In the genomic region with DNA sequence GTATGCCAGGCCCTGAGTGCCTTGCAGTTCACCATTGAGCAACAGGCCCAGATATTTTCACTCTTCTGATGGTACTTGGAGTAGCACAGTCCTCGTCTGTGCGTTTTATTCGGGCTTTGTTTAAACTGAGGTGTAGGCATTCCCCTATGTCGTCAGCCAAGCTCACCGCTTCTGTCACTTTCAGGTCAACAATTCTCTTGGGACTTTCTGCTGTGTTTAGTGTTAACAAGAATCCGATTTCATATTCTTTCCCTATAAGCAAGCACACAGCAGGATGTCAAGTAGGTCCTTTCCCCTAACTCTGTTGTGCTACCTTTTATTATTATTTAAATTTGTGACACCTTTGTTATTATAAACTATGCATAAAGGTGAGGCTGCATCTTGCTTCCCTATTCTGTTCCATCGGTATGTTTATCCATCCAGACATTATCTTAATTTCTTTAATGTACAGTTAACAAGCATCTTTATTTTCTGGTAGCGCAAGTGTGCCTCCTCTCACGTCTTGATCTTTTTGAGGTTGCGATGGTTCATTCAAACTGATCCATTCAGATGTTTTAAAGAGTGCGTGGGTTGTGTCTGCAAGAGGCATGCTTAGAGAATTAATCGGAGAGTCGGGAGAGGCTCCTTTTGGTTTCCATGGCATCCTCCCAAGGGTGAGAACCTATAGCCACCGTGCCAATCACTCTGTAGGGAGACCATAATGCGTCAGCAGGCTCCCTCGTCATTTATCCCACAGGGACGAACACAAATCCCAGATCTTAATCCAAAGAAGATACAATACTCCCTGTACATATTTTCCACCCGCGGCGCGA, we compare ENCODE assay signal across 8 mouse cellular contexts. TPM values are rescaled to one million over a fixed set of nuclear protein-coding genes. Genes with fewer than 3 reads are reported as not detected.
DNase-seq lines count a peak whose midpoint lies in the region; ATAC-seq and TF ChIP-seq lines count a peak whose summit lies in the region.

No protein-coding gene starts in this region.

- TF ChIP-seq POLR2A in bone marrow, adult 2 months (IDR thresholded peaks at IDR 0.05; ENCODE audit: borderline replicate concordance, control insufficient read depth, low read depth, low read length): no peak

- 30% methylated on average over 21 of the region's 21 CpGs for WGBS in bone marrow, adult 2 months
- 13% methylated on average over 21 of the region's 21 CpGs for WGBS in forebrain, postnatal 0 days
- WGBS in midbrain, embryonic 10.5 days: 24% methylated on average over 21 of the region's 21 CpGs

- peak overlapping the region; percentile 36 for H3K27ac ChIP-seq in bone marrow, adult 2 months (ENCODE audit: control insufficient read depth, insufficient read depth, low read depth, low read length, poor library complexity)
- peak overlapping the region; percentile 89 for H3K27ac ChIP-seq in forebrain, postnatal 0 days (ENCODE audit: low read depth, low read length)
- peak overlapping the region; percentile 87 for H3K27ac ChIP-seq in midbrain, embryonic 10.5 days (replicated peaks)

- ATAC-seq in forebrain, postnatal 0 days: peak; percentile 16

- H3K27me3 ChIP-seq in forebrain, postnatal 0 days (ENCODE audit: insufficient read depth, low read length): no peaks in the 10 kb centered on the region
- no peaks in the 10 kb centered on the region for H3K27me3 ChIP-seq in midbrain, embryonic 10.5 days (ENCODE audit: low read depth, poor library complexity, severe bottlenecking)

- no peaks in the 10 kb centered on the region for H3K9me3 ChIP-seq in forebrain, postnatal 0 days (ENCODE audit: low read length)
- peaks cover 8% of the 10 kb centered on the region; the same call in 1 of the 2 replicates for H3K9me3 ChIP-seq in midbrain, embryonic 10.5 days (replicated peaks)

- peaks cover 1% of the 10 kb centered on the region; the same call in 1 of the 2 replicates for H3K4me1 ChIP-seq in bone marrow, adult 2 months (ENCODE audit: control insufficient read depth, insufficient read depth, low read length)
- peaks cover 5% of the 10 kb centered on the region; the same call in 1 of the 2 replicates for H3K4me1 ChIP-seq in forebrain, postnatal 0 days (ENCODE audit: insufficient read depth)
- H3K4me1 ChIP-seq in midbrain, embryonic 10.5 days: peaks cover 22% of the 10 kb centered on the region

- DNase-seq in layer of hippocampus, adult 11-12 months (ENCODE audit: low spot score): peak; percentile 54
- no peak for DNase-seq in layer of hippocampus, postnatal 14 days (ENCODE audit: low spot score in 2 of 2)
- DNase-seq in forebrain, postnatal 0 days: no peak
- DNase-seq in midbrain, embryonic 10.5 days (ENCODE audit: low spot score): no peak
- DNase-seq in adrenal gland, adult 18-20 months (ENCODE audit: low spot score in 2 of 2): no peak
- DNase-seq in thymus, postnatal 25 days: no peak
- no peak for DNase-seq in urinary bladder, postnatal 25 days (ENCODE audit: low spot score)

- peak overlapping the region; percentile 60 for H3K4me2 ChIP-seq in forebrain, postnatal 0 days (ENCODE audit: low read depth)

- no peaks in the 10 kb centered on the region for H3K36me3 ChIP-seq in forebrain, postnatal 0 days (ENCODE audit: insufficient read depth)
- H3K36me3 ChIP-seq in midbrain, embryonic 10.5 days: no peaks in the 10 kb centered on the region

- peak overlapping the region; percentile 65 for H3K9ac ChIP-seq in forebrain, postnatal 0 days

- H3K4me3 ChIP-seq in bone marrow, adult 2 months (replicated peaks; ENCODE audit: control insufficient read depth, low read depth, low read length): peak overlapping the region; percentile 83
- peak overlapping the region; percentile 94 for H3K4me3 ChIP-seq in forebrain, postnatal 0 days (ENCODE audit: low read depth, low read length)
- H3K4me3 ChIP-seq in midbrain, embryonic 10.5 days: peak overlapping the region; percentile 70

- no peak for TF ChIP-seq CTCF in bone marrow, adult 2 months (IDR thresholded peaks at IDR 0.05; ENCODE audit: control insufficient read depth, insufficient read depth, low read length)
- no peak for TF ChIP-seq CTCF in forebrain, postnatal 0 days (IDR thresholded peaks at IDR 0.05; ENCODE audit: low read depth)

RNA-seq across cellular contexts. Expression of gene Abi3, which starts 15.6 kb away (rescaled TPM):
- 1 to 10 TPM; 6.0 to 6.7 TPM for total RNA-seq in layer of hippocampus, postnatal 14 days (2021)
- 18.6 and 39.0 TPM in 2 replicates for polyA plus RNA-seq in bone marrow, adult 2 months (2011; ENCODE audit: insufficient read depth, insufficient read length, low replicate concordance, missing spikeins)
- total RNA-seq in forebrain, postnatal 0 days (2014; rRNA removed): 0.19 and 0.62 TPM in 2 replicates
- polyA plus RNA-seq in forebrain, postnatal 0 days (2015; fragmentation: Nextera tagmentation; extraction: Ambion mirVana): 1.4 and 1.5 TPM in 2 replicates
- polyA plus RNA-seq in midbrain, embryonic 10.5 days (2016; fragmentation: Nextera tagmentation; extraction: Ambion mirVana): 3.5 and 3.6 TPM in 2 replicates
- 10 to 100 TPM; 13.9 to 15.4 TPM for total RNA-seq in adrenal gland, adult 18-20 months (2021)

RNA-seq across cellular contexts. Expression of gene Gngt2, which starts 20.9 kb away (rescaled TPM):
- 1 to 10 TPM; 1.8 to 2.6 TPM for total RNA-seq in layer of hippocampus, postnatal 14 days (2021)
- 38.7 and 94.0 TPM in 2 replicates for polyA plus RNA-seq in bone marrow, adult 2 months (2011; ENCODE audit: insufficient read depth, insufficient read length, low replicate concordance, missing spikeins)
- 1.0 and 1.6 TPM in 2 replicates for total RNA-seq in forebrain, postnatal 0 days (2014; rRNA removed)
- polyA plus RNA-seq in forebrain, postnatal 0 days (2015; fragmentation: Nextera tagmentation; extraction: Ambion mirVana): 1.9 and 2.9 TPM in 2 replicates
- polyA plus RNA-seq in midbrain, embryonic 10.5 days (2016; fragmentation: Nextera tagmentation; extraction: Ambion mirVana): 4.4 and 6.1 TPM in 2 replicates
- total RNA-seq in adrenal gland, adult 18-20 months (2021): 10 to 100 TPM; 23.9 to 29.2 TPM

RNA-seq across cellular contexts. Expression of gene Phospho1, which starts 33.6 kb away (rescaled TPM):
- 10 to 100 TPM; 43.7 to 46.5 TPM for total RNA-seq in layer of hippocampus, postnatal 14 days (2021)
- polyA plus RNA-seq in bone marrow, adult 2 months (2011; ENCODE audit: insufficient read depth, insufficient read length, low replicate concordance, missing spikeins): 18.9 and 23.4 TPM in 2 replicates
- 0.90 and 2.7 TPM in 2 replicates for total RNA-seq in forebrain, postnatal 0 days (2014; rRNA removed)
- not detected in 2 replicates for polyA plus RNA-seq in forebrain, postnatal 0 days (2015; fragmentation: Nextera tagmentation; extraction: Ambion mirVana)
- polyA plus RNA-seq in midbrain, embryonic 10.5 days (2016; fragmentation: Nextera tagmentation; extraction: Ambion mirVana): 0.30 TPM in 1 of 2 replicates, not detected in the other
- total RNA-seq in adrenal gland, adult 18-20 months (2021): 100 to 1,000 TPM; 202 to 415 TPM

RNA-seq across cellular contexts. Expression of gene B4galnt2, which starts 56.8 kb away (rescaled TPM):
- total RNA-seq in layer of hippocampus, postnatal 14 days (2021): not detected
- polyA plus RNA-seq in bone marrow, adult 2 months (2011; ENCODE audit: insufficient read depth, insufficient read length, low replicate concordance, missing spikeins): not detected in 2 replicates
- not detected in 2 replicates for total RNA-seq in forebrain, postnatal 0 days (2014; rRNA removed)
- not detected in 2 replicates for polyA plus RNA-seq in forebrain, postnatal 0 days (2015; fragmentation: Nextera tagmentation; extraction: Ambion mirVana)
- polyA plus RNA-seq in midbrain, embryonic 10.5 days (2016; fragmentation: Nextera tagmentation; extraction: Ambion mirVana): 0.11 and 0.14 TPM in 2 replicates
- total RNA-seq in adrenal gland, adult 18-20 months (2021): not detected

Comparison
In these comparisons a context has a peak if more than half of its experiments do, and no peak if none do; other contexts are left out.
1. H3K27ac ChIP-seq: peak in every context shown above with its lines; median percentile 89 in forebrain, postnatal 0 days; 87 in midbrain, embryonic 10.5 days; 36 in bone marrow, adult 2 months.
2. RNA of gene Phospho1, which starts 33.6 kb away (total RNA-seq): 202 to 415 TPM in adrenal gland, adult 18-20 months and 43.7 to 46.5 TPM in layer of hippocampus, postnatal 14 days; 0.90 to 2.7 TPM in forebrain, postnatal 0 days; every median in the first group is over 10 times any median in the second.
3. Peak in every context shown above with its lines, with median percentiles within 50 percentile points of each other: H3K4me3 ChIP-seq.